Mouse (Mus musculus): ENCODE results near the gene Pde10a.
"Not testable (repeated sequence)": the region's sequence is repeated elsewhere in the genome, so short reads cannot be mapped to it uniquely, and the experiment has no call there.

The Pde10a gene

DNA sequence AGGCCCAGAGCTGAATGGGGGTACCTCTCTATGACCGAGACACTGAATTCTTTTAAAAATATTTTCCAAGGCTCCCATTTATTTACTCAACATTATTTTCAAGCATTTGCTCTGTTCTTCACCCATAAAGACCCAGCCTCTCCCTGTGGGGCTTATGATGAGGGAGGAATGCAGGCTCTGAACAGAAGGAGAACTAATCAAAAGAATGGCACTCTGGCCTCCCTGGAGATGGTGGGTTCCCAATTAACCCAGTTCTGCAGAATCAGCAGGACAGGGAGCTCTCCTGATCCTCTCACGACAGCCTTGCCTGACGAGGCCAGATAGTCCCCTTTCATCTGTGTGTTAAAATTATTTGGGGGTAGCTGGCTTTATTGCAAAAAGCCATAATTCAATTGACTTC is 117.2 kb downstream of the Pde10a start:
- DNase-seq (ENCODE audit: low spot score in 2 of 2): no peak

DNA sequence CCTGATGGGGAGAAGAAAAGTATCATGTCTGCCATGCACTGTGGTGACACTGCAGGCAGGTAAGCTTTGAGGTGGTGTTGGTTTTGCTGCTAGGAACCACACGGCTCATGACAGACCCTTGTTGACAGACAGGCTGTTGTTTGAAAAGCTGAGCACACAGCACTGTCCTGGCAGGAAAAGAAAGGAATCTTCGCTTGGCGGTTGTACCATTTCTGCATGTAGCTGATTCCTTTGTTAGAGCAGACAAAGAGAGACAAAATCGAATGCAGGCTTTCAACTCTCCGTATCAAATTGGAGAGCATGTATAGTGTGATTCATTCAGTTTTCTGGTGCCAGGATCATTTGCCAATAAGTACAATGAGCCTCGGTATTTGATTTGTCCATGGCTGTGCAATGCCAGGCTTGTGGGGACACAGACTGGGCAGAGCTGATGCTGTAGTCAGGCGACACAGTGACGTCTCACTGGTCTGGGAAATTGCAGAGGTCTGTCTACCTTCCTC is 122.2 kb downstream of the Pde10a start:
- no peak for DNase-seq (ENCODE audit: low spot score in 2 of 2)

DNA sequence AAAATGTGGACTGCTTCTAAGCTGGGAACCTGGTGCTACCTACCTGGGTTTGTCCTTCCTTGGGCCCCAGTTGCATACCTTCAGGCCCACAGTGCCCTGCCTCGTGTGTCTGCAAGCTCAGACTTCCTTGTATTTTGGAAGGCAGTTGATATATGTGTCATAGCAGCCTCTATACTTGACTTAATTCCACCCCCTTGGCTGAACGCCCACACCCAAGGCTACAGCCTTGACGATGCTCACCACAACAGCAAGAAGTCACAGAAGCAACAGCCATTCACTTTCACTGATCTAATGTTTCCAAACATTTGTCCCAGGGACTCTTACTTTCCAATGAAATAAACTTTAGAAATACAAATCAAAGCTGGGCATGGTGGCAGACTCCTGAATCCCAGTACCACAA is 123.1 kb downstream of the Pde10a start:
- DNase-seq (ENCODE audit: low spot score in 2 of 2): no peak

DNA sequence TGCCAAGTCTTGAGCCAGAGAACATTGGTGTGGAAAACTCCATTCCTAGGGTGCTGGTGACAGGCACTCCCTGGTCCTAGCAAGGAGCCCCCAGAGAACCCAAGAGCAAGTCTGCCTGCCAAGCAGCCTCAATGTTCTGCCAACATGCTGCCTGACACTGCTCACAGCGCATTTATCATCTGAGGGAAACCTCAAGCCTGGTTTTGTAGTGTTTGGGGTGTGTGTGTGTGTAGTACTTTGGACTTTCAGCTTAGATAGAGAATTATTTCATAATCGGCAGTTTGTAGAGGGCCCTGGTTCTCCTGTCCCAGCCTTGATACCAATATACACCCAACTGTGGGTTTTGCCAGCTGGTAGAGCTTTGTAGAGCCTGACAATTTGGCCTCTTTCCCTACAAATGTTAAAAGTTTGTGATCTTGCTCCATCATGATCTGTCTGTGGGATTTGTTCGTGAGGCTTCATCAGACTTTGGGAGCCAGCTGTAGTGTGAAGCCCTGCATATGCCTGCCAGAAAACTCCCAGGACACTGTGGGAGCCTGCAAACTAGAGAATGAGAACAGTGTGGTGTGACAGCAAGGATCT is 127.6 kb downstream of the Pde10a start:
- no peak for DNase-seq (ENCODE audit: low spot score in 2 of 2)

DNA sequence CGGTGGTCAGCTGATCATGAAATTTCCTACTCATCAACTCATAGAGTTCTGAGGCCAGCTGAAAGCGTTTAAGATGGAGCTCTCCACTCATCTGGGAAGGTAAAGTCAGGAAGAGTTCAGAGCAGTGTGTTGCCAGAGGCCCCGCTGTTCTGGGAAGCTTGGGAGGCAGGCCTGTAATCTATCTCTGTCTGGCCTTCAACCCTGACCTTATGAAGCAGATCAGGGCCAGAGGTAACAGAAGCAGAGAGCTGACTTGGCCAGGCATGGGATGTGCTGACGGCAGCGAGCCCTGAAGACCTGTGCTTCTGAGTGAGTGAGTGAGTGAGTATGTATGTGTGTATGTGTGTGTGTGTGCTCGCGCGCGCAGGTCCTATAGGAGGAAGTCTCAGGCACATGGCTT is 132.5 kb downstream of the Pde10a start:
- no peak for DNase-seq (ENCODE audit: low spot score in 2 of 2)

DNA sequence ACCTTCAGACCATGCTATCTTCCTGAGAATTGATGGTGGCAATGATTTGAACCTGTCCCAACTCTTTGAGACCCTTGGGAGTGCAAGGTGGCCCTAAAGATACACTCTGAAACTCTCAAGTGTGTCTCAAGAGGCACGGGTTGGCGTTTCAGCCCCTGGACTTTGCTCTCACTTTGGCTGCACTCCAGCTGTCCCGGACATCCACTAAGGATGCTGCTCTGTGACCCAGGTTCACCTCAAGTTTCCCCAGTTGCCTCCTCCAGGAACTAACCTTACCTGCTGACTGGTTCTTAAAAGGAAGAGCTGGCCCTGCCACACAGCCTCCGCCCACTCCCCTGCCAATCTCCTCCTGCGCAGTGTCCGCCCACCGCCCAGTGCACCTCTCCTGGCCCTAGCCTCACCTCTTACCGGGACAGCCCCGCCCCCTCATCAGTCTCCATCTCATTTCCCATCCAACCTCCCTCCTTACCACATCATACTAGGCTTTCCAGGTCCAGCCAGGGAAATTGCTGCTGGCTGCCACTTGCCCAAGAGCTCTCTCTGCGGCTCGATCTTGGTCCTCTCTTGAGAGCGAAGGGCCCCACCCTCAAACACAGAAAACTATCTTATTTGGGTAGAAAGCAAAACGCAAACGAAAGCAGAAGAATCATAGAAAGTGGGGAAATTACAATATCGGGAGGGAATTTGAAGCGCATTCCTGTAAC is 133.7 kb downstream of the Pde10a start:
- DNase-seq (ENCODE audit: low spot score in 2 of 2): no peak

DNA sequence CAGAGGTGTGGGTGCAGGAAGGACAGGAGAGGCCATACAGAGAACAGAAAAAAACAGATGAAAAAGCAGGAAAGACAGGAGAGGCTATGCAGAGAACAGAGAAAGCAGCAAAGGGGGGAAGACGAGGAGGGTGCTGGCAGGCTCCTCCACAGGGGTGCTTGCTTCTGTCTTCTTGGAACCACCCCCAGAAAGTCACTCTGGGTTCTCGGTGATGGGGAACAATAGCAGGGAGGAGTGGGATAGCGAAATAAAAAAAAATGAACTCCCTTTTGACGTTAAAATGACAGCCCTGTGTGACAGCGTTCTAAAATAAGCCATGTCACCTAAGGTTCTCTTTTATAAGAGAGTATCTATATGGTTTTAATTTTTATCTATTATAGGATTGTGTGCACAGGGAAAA is 141.7 kb downstream of the Pde10a start:
- DNase-seq (ENCODE audit: low spot score in 2 of 2): no peak

DNA sequence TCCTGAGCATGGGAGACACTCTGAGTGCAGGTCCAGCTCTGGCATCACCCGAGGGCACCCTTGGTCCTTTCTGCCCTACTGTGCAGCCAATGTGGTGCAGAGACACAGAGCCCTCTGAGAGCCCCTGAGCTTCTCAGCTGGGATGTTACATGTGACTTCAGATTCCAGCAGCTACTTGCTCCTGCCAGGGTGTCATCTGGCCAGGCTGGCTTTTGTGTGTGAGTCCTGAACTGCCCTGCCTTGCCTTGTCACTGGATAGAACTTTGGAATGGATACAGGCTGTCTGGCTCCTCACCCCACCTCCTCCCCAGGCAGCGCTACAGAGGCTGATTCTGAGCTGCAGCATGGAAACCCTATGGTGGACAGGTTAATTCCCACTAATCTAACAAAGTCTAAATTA is 149.5 kb downstream of the Pde10a start:
- DNase-seq (ENCODE audit: low spot score in 2 of 2): no peak

DNA sequence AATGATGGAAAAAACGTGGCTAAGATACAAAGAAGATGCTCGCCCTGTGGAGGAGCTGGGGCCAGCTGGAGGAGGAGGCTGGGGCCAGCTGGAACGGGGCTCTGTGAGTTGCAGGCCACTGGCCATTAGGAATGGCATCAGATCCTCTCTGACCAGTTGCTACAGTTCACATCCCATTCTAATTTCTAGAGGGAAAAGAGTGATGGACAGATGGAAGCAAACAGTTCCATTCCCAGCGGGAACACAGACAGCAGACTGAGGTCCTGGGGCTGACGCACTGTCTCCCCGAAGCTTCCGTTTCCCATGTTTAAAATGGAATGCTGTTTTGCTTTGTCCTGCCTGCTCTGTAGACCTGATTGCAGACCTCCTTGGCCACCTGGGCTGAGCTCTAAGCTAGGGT is 161.2 kb downstream of the Pde10a start:
- no peak for DNase-seq (ENCODE audit: low spot score in 2 of 2)

DNA sequence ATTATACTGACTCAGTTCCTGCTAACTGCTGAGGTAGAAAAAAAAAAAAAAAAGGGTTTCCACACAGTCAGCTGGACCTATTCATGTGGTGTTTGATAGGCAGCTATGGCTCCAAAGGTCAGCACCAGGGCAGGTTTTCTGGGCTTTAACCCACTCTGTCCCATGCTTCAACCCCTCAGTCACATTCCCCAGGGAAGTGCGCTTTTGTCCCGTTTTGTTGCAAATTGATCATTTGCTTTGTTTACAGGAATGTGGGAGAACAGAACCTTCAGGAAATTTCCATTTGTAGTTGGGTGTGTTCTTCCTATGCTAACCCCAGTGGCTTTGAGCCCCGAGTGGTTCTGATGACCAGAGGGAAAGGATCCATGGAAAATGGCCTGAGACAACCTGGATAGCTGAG is 162.9 kb downstream of the Pde10a start:
- no peak for DNase-seq (ENCODE audit: low spot score in 2 of 2)

DNA sequence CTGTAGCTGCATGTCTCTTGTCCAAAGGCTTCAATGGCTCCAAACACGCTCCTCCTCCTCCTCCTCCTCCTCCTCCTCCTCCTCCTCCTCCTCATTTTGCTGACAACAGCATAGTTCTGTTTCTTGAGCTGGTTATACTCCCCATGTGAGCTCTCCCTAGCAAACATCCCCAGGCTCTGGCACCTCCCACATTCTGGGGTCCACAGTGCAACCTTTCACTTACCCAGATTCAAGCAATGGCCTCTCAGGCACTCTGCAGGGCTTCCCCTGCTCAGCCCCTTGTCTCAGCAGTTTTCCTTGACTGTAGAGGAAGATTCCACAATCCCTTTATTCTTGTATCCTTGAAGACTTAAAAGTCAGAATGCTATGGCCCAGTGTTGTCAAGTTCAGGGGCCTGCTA is 173.1 kb downstream of the Pde10a start:
- DNase-seq (ENCODE audit: low spot score in 2 of 2): no peak

DNA sequence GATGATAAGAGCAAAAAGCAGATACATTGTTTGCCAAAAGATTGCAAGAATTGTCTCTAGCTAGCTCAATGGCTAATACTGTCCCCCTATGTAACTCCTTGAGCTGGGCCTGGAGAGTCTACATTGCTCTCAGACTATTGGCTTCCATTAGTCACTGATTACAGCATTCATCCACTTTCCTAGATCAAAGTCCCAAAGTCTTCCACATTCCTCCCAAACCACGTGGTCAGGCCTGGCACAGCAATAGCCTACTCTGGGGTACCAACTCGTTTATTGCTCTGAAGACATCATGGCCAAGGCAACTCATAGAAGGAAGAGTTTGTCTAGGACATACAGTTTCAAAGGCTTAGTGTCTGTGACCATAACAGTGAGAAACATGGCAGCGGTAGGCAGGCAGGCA is 173.6 kb downstream of the Pde10a start:
- DNase-seq (ENCODE audit: low spot score in 2 of 2): no peak

DNA sequence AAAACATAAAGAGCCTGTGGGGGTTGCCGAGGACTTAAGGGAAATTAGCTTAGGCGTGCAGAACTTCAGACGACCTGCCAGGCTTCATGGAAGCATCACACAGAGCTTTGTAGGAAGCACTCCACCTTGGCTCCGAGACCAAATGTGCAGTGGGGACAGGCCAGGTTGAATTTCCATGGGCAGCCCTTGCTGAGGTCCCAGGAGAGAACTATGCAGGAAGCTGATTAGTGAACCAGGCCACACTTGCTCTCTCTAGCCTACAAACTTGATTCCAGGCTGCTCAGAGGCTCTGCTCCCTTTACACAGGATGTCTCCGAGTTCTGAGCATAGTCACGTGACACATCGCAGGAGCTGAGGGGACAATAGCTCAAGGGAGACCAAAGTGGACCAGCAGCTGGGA is 175.9 kb downstream of the Pde10a start:
- DNase-seq (ENCODE audit: low spot score in 2 of 2): no peak

DNA sequence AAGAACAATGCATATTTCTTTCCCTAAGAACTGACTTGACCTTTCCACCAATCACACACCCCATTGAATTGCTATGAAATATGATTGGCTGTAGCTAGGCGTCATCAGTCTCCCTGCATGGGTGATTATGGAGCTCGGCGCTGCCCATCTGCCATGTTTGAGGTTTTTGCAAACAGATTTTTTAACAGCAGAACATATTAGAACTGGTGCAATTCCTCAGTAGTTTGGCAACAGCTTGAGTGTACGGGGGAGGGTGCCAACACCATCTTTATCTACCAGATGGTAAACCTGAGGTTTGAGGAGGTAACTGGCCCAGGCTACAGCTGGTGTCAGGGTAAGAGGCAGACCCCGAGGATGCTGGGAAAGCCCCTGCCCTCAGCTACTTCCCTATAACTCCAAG is 177.3 kb downstream of the Pde10a start:
- DNase-seq (ENCODE audit: low spot score in 2 of 2): peak in 1 of 2 experiments; percentile 53

DNA sequence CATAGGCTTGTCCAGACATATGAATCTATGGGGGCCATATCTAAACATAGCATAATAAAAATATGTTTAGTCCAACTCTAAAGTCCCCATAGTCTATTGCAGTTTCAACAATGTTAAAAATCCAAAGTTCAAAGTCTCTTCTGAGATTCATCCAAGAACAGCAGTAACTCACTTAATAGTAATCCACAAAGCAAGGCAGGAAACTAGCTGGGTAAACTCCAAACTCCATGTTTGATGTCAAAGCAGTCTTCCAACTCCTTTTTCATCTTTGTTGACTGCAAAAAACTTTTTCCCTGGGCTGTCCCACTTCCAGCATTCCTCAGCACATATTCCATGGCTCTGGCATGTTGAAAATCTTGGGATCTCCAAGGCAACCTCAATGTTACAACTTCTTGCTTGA is 182.8 kb downstream of the Pde10a start:
- DNase-seq (ENCODE audit: low spot score in 2 of 2): no peak

DNA sequence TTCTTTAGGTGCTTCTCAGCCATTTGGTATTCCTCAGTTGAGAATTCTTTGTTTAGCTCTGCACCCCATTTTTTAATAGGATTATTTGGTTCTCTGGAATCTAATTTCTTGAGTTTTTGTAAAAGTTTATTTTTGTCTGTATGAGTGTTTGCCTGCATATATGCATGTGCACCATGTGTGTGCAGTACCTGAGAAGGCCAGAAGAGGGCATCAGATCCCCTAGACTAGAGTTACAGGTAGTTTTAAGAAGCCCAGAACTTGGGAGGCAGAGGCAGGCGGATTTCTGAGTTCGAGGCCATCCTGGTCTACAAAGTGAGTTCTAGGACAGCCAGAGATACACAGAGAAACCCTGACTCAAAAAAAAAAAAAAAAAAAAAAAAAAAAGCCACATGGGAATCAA is 187.6 kb downstream of the Pde10a start:
- not testable (repeated sequence) for DNase-seq (ENCODE audit: low spot score in 2 of 2)

DNA sequence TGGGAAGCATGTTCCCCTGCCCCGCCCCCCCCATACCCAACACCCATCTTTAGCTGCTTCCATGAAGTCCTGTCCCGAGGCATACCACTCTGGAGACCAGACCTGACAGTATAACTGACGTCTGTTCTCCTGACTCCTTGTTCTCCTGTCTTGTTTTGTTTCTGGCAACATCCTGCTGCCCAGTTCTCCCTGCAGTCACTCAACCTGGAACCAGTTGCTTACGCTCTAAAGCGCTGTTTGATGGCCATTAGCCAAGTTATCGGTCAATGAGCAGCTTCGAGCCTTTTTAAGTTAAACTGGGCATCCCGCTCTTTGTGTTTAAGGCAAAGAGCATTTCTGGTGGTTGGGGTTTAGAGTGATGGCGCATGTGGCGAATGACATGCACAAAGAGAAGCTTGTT is 195.8 kb downstream of the Pde10a start:
- no peak for DNase-seq (ENCODE audit: low spot score in 2 of 2)

DNA sequence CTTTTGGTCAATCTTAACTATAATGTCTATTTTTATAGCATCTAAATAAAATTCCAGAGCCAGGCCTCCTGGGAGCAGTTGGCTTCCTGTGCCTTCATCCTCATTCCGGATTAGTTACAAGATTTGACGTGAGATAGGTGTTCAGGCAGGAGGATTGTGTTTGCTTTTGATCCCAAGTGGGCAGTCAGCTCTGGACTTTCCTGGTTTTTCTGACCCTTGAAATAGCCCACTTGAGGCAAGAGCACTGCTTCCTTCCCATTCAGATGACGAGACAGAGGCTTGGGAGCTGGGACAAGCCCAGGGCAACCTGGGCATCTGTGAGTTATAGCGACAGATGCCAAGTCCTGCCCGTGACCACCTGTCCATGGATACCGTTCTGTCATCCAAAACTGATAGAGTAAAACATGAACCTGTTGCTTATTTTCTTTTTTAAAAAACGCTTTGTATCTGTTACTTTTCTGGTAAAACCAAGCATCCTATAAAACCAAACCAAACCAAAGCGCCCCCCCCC is 199.3 kb downstream of the Pde10a start:
- peak in 1 of 2 experiments; percentile 11 for DNase-seq (ENCODE audit: low spot score in 2 of 2)

DNA sequence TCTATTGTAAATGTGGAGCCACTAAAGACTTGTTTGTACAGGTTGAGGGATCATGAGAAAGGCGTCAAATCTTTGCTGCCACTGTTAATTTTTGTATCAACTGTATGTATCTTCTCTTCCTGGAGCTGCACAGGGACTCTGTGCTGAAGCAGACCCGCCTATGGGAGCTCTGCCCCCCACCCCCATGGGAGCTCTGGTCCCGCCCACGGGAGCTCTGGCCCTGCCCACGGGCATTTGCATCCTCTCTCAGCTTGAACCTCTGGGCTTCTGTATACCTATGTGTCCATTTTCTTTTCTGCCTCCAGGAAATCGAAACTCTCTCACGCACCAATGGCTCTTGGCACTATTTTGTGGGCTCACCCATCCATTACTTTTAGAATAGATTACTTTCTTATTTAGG is 203.5 kb downstream of the Pde10a start:
- no peak for DNase-seq (ENCODE audit: low spot score in 2 of 2)

DNA sequence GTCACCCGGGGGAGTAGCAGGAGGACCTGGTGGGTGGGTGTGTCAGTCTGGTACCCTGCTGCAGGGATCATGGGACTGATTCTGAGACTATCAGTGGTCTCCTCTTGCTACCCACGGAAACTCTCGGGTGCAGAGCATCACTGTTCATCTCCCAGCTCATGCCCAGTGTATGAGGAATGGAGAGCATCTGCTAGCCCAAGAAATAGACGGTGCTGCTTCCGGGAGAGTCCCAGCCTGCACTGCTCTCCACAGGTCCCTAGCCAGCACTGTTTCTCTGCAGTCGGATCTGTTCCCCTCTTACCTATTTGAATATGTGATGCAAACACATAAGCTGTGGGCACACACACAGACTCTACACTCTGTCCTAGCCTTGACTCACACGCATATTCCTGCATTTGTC is 204.6 kb downstream of the Pde10a start:
- DNase-seq (ENCODE audit: low spot score in 2 of 2): no peak

DNA sequence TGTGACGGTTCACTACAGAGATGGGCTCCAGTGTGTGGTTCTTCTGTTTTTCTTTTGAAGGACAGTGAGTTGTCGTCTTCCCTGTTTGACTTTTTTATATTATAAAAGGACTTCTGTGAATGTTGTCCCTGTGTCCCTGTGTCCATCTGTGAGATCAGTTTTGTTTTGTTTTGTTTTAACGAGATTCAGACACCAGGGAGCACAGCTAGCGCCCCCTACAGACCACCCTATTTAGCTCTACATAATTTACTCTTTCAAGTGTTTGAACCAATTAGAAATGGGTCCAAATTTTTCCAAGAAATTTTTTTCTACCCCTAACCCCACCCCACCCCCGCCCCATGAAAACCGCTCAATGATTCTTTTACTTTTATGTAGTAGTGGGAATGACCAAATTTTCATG is 205.9 kb downstream of the Pde10a start:
- no peak for DNase-seq (ENCODE audit: low spot score in 2 of 2)

DNA sequence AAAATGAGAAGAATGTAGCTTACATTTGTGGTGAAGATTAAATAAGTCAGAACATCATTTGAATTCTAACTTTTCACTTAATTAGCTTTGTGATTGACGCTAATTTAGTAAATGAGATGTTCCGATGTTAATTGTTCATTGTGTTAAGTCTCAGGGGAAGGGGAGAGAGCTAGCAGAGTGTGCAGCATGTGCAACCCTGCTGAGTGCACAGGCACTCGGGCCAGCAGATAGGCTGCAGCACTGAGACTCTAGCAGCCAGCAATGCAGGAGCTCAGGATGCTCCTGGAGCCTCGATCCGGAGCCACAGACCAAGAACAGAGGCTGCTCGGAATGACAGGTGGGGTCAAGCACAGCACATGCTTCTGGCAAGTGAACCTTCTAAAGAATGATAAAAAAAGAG is 211.1 kb downstream of the Pde10a start:
- no peak for DNase-seq (ENCODE audit: low spot score in 2 of 2)

DNA sequence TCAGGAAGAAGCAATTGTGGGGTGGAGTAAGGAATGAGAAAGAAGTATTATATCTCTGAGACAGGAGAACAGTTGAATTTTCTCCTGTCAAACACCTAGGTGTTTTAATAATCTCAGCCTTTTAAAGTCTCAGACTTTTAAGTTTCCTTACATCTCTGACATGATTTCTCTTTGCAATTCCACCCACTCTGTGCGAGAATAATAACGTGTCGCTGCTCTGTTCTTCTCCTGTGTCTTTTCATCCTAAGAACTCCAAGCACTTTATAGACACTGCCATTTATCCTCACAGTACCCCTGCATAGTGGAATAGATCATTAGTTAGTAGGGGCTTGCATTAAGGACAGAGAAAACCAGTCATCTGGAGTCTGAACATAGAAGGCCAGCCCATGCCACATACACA is 217.6 kb downstream of the Pde10a start:
- DNase-seq (ENCODE audit: low spot score in 2 of 2): no peak

DNA sequence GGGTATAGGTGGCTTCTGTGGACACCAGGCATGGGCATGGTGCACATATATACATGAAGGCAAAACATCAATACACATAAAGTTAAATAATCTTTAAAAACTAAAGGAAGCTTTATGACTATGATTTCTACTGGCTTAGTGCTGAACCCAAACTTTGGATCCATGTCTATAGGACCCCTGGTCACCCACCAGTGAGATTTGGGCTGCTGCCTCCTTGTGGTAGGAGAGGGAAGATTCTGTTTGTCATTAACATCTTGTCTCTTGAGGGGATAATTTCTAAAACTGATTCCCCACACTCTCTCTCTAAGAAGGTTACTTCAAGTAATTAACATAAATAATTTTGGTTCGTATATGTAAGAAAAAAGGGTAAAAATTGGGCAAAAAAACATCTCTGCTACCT is 220.2 kb downstream of the Pde10a start:
- no peak for DNase-seq (ENCODE audit: low spot score in 2 of 2)

Measured in cerebellum, postnatal 4 days (tissue).